Mouse (Mus musculus): Measurements from ENCODE around the gene Olfr1502.
"Not testable (repeated sequence)": the region's sequence is repeated elsewhere in the genome, so short reads cannot be mapped to it uniquely, and the experiment has no call there.

Olfr1502 gene

DNA sequence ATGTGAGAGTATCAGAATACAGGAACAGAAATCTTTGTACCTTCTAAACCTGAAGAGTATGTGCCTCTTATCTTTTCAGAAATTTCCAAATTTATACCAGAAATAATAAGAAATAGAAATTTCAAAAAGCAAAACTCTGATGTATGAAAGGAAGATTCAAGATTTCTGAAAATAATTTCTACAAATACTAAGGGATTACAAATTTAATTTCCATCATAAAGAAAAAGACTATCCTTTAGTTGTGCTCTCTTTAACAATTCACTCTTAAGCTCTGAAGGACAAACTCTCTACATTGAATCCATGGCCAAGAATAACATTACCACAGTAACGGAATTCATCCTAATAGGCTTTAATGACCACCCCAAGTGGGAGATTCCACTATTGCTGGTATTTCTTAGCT lies at the start of gene Olfr1502:
Gene Olfr1502, plus strand, starts transcription at position 301 of the 400 bp plus-strand sequence.
- no peak for DNase-seq

DNA sequence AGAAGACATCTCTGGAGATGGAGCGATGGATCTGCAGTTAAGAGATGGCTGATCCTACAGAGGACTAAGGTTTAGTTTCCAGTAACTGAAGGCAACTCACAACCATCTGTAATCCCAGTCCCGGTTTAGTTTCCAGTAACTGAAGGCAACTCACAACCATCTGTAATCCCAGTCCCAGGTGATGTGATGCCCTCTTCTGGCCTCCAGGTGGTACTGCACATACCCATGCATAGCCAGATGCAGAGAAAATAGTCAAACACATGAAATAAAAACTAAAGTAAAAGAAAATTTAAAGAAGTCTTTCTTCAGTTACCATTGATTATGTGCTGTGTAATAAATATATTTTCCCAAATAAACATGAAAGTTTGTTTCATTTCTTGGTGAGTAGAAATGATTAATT lies 48.8 kb upstream of the Olfr1502 start:
- no peak for DNase-seq

DNA sequence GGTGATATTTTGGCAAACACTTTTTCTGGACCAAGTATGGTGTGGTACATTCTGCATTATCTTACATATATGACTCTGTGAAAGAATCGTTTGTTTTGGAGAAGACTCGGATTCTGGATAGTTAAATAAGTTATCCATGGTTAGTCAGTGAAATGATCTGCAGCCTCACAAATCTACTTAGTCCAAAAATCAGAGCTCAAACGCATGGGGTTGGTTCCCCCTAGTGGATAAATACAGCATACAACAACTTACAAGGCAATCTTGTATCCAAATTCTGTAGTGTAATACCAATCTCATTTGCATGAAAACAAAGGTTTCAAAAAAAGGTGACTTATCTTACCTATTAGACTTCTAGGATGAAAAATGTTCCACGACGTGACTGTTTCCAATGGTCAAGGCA lies 42.8 kb upstream of the Olfr1502 start:
- no peak for DNase-seq

DNA sequence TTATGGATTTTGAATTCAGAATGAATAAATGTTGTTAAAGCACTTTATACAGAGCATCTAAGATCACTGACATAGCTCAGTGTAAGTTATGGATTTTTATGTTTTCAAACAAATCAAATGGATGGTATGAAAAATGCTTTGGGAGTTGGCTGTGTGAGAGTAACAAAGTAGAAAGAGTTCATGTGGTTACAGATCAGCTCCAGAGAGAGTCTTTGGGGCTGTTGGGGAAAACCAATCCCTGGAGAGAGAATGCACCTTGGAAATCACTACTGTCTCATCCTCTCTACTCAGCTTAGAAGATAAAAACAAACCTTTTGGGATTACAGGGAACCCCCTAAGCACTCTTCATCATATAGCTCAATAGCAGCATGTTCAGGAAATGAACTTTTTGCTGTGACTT lies 42.2 kb upstream of the Olfr1502 start, which contains the start of gene Olfr1499:
Gene Olfr1499, minus strand, starts transcription at position 101 of the 400 bp plus-strand sequence.
- no peak for DNase-seq

DNA sequence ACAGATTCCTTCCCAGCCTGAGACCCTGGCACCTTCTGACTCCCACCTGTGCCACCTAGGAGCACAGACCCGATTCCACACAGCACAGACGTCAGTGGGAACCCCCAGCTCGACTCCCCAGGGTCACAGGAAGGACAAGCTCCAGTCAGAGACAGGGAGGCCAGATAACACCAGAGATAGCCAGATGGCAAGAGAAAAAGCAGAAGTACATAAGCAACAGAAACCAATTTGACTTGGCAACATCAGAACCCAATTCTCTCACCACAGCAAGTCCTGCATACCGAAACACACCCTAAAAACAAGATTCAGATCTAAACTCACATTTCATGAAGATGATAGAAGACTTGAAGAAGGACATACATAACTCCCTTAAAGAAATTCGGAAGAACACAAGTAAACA lies 40.7 kb upstream of the Olfr1502 start:
- DNase-seq, result no peak

DNA sequence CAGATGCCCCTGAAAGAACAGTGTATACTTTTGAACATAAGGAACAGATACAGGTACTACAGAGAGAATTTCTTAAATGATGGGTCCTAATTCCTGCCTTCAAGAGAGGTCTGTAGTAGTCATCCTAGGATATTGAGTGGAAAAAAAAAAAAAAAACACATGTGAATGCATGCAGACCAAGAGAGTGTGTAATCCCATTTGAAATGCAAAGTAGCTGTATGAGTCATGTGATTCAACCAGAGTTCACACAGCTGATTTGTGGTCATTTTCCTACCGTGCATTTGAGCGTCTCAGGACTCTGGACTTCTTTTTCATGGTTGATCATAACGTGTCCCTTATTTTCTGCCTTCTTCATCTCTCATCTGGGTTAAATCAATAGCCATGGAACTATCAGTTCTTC lies 33.1 kb upstream of the Olfr1502 start:
- DNase-seq, result no peak

DNA sequence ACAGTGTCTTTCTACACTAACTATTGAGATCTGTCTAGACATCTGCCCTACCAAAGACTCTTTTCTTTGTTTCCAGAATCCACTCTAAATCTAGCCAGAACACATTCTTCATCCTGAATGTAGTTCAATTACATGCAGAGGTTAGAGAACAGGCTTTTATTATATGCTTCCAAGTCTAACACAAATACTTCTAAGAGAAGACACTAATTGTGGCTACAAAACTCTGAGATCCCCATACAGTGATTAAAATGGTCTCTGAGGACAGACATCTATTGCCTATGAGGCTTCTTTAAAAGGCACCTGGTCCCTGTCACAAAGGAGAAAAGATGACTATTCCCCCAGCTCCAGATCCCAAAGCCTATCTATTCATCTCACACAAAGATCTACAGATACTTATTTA lies 31.2 kb upstream of the Olfr1502 start, which contains the start of gene Olfr1500:
Gene Olfr1500, minus strand, starts transcription at position 101 of the 400 bp plus-strand sequence.
- no peak for DNase-seq

DNA sequence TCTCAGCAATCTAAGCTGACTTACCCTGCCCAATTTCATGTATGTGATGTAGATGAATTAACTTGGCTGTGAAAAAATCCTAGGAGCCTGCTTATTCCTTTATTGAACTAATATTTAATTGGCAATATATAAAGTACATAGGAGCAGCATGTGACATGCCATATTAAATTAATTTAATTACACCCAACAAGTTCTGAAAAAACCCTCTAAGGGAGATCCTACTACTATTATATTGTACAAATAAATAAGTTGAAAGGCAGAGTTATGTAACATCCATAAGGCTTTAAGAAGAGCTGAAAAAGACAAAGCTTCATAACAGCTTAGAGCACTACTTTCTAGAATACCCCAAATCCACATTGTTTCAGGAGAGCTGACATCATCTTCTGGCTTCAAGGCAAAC lies 11.0 kb upstream of the Olfr1502 start, which contains the start of gene Olfr1501:
Gene Olfr1501, minus strand, starts transcription at position 101 of the 400 bp plus-strand sequence.
- DNase-seq, result not testable (repeated sequence)

DNA sequence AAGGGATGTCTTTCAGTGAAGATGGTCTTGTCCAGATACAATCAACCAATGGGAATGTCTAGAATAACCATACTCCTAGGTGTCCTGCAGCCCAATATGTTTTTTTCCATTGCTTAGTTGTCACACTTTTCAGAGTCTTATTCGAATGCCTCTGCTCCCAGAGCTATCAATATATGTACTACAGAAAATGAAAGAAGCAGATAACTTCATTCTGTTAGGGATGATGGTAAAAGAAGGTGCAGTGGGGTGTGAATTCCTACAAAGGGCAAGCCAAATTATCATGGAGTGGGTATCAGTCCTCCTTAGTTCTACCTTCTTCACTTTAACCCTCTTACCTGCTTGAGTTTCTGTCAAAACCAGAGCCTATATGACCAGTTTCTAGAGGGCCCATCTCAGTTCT lies 36.2 kb downstream of the Olfr1502 start, which contains the start of gene Olfr1504:
Gene Olfr1504, minus strand, starts transcription at position 101 of the 400 bp plus-strand sequence.
- no peak for DNase-seq

Measured in thymus, adult 18-20 months (tissue).